Mouse (Mus musculus): Measurements from ENCODE around the gene Plekhf1. TPM values are rescaled to one million over a fixed set of nuclear protein-coding genes. Genes with fewer than 3 reads are reported as not detected.

Gene Plekhf1
- polyA plus RNA-seq, 1 experiment from 2014 or later: 3.0 TPM

DNA sequence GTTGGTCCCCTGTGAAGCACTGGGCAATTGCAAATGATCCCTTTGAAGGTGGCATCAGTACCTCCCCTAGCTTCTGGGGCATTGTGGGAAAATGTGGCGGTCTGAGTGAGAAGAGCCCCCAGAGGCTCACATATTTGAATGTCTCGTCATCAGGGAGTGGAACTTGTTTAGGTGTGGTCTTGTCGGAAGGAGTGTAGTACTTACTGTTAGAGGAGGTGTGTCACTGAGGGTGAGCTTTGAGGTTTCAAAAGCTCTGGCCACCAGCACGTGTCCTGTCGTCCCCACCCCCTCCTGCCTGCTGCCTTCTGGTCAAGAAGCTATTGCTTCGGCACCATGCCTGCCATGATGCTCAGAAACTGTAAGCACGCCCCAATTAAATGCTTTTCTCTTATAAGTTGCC, 12.5 kb downstream of the Plekhf1 start:
- DNase-seq (ENCODE audit: low spot score) (no peak), ATAC-seq (replicated peaks; ENCODE audit: insufficient number of reproducible peaks, low FRiP score, low TSS enrichment, low read depth) (no peak)
- no peak overlapping the region for H3K4me3 ChIP-seq (ENCODE audit: low read depth, low read length)
- H3K9ac ChIP-seq (replicated peaks; ENCODE audit: low read length): no peak overlapping the region
- no peaks in the 10 kb centered on the region for H3K36me3 ChIP-seq (replicated peaks; ENCODE audit: control insufficient read depth, insufficient read depth, low read depth, low read length)
- H3K4me1 ChIP-seq (ENCODE audit: control insufficient read depth, insufficient read depth, low read length): no peaks in the 10 kb centered on the region
- H3K27ac ChIP-seq (replicated peaks; ENCODE audit: low read depth, low read length): no peak overlapping the region
- H3K4me2 ChIP-seq (ENCODE audit: low read depth, low read length): no peak overlapping the region
- whole genome bisulfite sequencing: 79% methylated on average over 7 of the region's 7 CpGs
- H3K9me3 ChIP-seq (replicated peaks; ENCODE audit: control insufficient read depth, low read length): no peaks in the 10 kb centered on the region
- no peaks in the 10 kb centered on the region for H3K27me3 ChIP-seq (ENCODE audit: control insufficient read depth, insufficient read depth, low read length)

DNA sequence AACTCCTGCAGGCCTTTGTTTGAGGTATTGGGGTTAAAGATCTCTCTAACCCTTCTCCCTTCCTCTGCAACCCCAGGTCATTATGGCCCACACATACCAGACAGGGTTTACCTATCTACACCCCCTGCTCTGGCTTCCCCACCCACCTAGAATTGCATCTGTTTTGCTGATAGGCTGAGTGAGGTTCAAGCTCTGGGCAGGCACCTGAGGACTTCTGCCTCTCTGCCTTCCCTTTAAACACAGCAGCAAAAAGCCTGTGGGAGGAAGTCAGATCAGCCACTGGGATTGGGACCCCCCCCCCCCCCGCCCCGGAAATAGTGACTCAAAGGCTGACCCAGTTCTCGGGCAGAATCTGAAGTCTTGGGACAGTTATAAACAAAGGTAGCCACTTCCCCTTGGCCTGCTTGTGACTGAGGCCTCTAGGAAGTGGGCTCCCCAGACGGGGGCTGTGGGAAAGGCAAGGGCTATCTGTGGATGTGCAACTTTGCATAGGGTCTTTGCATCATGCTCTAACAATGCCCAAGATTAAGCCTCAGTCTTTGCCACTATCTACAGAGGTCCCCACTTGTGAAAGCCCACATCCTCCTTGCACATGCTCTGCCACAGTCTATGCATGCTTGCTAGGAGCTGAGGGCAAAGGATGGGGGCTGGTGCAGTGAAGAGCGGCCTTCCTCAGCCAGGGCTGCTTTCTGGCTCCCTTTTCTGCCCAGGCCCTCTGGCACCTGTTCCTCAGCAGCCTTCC, 13.2 kb downstream of the Plekhf1 start:
- Histone ChIP-seq H3K36me3 (replicated peaks; ENCODE audit: control insufficient read depth, insufficient read depth, low read depth, low read length) (no peaks in the 10 kb centered on the region), H3K4me3 (ENCODE audit: low read depth, low read length) (no peak overlapping the region), H3K27ac (replicated peaks; ENCODE audit: low read depth, low read length) (no peak overlapping the region), H3K9ac (replicated peaks; ENCODE audit: low read length) (no peak overlapping the region), H3K4me1 (ENCODE audit: control insufficient read depth, insufficient read depth, low read length) (no peaks in the 10 kb centered on the region), H3K27me3 (ENCODE audit: control insufficient read depth, insufficient read depth, low read length) (no peaks in the 10 kb centered on the region), H3K9me3 (replicated peaks; ENCODE audit: control insufficient read depth, low read length) (no peaks in the 10 kb centered on the region), H3K4me2 (ENCODE audit: low read depth, low read length) (no peak overlapping the region)
- DNase-seq (ENCODE audit: low spot score): no peak
- no peak for ATAC-seq (replicated peaks; ENCODE audit: insufficient number of reproducible peaks, low FRiP score, low TSS enrichment, low read depth)
- 81% methylated on average over 5 of the region's 5 CpGs for WGBS

DNA sequence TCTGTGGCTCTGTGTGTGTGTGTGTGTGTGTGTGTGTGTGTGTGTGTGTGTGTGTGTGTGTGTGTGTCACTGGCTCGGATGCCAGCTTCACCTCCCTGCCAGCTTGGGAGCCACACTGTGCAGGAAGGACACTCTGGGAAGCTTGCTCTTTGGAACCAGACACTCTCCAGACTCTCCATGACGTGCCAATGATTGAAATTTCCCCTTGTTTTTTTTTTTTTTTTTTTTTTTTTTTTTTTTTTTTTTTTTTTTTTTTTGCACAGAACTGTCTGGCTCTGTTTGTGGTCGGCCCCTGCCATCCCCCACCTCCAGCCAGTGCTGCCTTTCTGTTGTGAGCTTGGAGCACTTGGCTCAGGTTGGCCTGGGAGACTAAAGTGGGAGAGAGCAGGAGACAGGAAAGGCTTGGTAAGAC, 15.2 kb downstream of the Plekhf1 start:
- no peaks in the 10 kb centered on the region for H3K36me3 ChIP-seq (replicated peaks; ENCODE audit: control insufficient read depth, insufficient read depth, low read depth, low read length)

DNA sequence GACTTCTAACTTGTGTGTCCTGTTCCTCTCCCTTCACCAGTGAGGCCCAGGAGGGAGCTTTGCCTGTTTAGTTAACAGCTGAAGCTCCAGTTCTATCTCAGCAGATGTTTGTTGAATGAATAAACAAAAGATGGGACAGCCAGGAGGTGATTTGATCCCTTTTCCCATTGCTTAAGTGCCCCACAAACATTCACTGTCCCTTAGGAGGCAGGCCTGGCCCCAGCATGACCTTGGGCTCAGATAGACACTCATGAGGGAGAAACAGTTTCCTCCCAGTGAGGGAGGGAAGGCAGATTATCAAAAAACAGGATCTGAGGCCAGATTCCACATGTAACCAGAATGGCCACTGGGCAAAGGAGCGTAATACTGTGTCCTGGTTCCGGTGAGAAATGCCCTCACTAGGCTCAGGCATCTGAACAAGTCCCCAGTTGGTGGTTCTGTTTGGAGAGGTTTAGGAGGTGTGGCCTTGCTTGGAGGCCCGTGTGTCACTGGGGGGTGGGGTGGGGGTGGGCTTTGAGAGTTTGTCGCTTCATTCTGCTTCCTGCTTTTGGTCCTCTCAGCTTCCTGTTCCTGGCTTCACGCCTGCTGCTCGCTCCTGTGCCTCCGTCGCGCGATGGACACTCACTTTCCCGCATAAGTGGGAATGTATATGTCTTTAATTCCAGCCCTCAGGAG, 18.2 kb downstream of the Plekhf1 start:
- no peak for ATAC-seq (replicated peaks; ENCODE audit: insufficient number of reproducible peaks, low FRiP score, low TSS enrichment, low read depth)
- no peak overlapping the region for H3K4me2 ChIP-seq (ENCODE audit: low read depth, low read length)
- H3K27ac ChIP-seq (replicated peaks; ENCODE audit: low read depth, low read length): no peak overlapping the region
- no peaks in the 10 kb centered on the region for H3K4me1 ChIP-seq (ENCODE audit: control insufficient read depth, insufficient read depth, low read length)
- no peaks in the 10 kb centered on the region for H3K36me3 ChIP-seq (replicated peaks; ENCODE audit: control insufficient read depth, insufficient read depth, low read depth, low read length)
- H3K4me3 ChIP-seq (ENCODE audit: low read depth, low read length): no peak overlapping the region
- no peak for DNase-seq (ENCODE audit: low spot score)
- H3K9ac ChIP-seq (replicated peaks; ENCODE audit: low read length): no peak overlapping the region
- 74% methylated on average over 11 of the region's 11 CpGs for WGBS
- no peaks in the 10 kb centered on the region for H3K9me3 ChIP-seq (replicated peaks; ENCODE audit: control insufficient read depth, low read length)
- H3K27me3 ChIP-seq (ENCODE audit: control insufficient read depth, insufficient read depth, low read length): no peaks in the 10 kb centered on the region

More for the DNA sequence above, 15.2 kb downstream of the Plekhf1 start:
- WGBS: 32% methylated on average over 2 of the region's 3 CpGs
- Histone ChIP-seq H3K27ac (replicated peaks; ENCODE audit: low read depth, low read length) (no peak overlapping the region), H3K27me3 (ENCODE audit: control insufficient read depth, insufficient read depth, low read length) (no peaks in the 10 kb centered on the region), H3K4me1 (ENCODE audit: control insufficient read depth, insufficient read depth, low read length) (no peaks in the 10 kb centered on the region), H3K9ac (replicated peaks; ENCODE audit: low read length) (no peak overlapping the region), H3K4me3 (ENCODE audit: low read depth, low read length) (no peak overlapping the region), H3K4me2 (ENCODE audit: low read depth, low read length) (no peak overlapping the region), H3K9me3 (replicated peaks; ENCODE audit: control insufficient read depth, low read length) (no peaks in the 10 kb centered on the region)
- ATAC-seq (replicated peaks; ENCODE audit: insufficient number of reproducible peaks, low FRiP score, low TSS enrichment, low read depth) (no peak), DNase-seq (ENCODE audit: low spot score) (no peak)

DNA sequence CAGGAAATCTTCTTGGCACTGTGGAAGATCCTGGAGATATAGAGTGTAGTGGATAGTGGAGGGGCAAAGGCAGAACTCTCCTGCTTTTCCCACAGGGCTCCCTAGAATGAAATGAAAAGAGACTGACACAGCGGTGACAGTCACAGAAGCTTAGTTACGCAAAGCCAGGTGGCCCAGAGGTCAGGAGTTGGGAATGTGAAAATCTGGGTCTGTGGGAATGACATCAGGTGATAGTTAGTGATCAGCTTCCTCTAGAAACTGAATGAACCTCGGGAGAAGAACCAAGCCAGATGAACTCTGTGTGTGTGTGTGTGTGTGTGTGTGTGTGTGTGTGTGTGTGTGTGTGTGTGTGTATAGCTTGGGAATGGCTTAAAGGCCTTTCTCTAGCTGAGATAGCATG, 18.8 kb downstream of the Plekhf1 start:
- H3K4me3 ChIP-seq (ENCODE audit: low read depth, low read length): no peak overlapping the region
- 68% methylated on average over 3 of the region's 3 CpGs for WGBS
- no peak for DNase-seq (ENCODE audit: low spot score)
- H3K27ac ChIP-seq (replicated peaks; ENCODE audit: low read depth, low read length): no peak overlapping the region
- H3K4me1 ChIP-seq (ENCODE audit: control insufficient read depth, insufficient read depth, low read length): no peaks in the 10 kb centered on the region
- no peaks in the 10 kb centered on the region for H3K27me3 ChIP-seq (ENCODE audit: control insufficient read depth, insufficient read depth, low read length)
- no peaks in the 10 kb centered on the region for H3K36me3 ChIP-seq (replicated peaks; ENCODE audit: control insufficient read depth, insufficient read depth, low read depth, low read length)
- ATAC-seq (replicated peaks; ENCODE audit: insufficient number of reproducible peaks, low FRiP score, low TSS enrichment, low read depth): no peak
- H3K9me3 ChIP-seq (replicated peaks; ENCODE audit: control insufficient read depth, low read length): no peaks in the 10 kb centered on the region
- no peak overlapping the region for H3K9ac ChIP-seq (replicated peaks; ENCODE audit: low read length)
- no peak overlapping the region for H3K4me2 ChIP-seq (ENCODE audit: low read depth, low read length)

DNA sequence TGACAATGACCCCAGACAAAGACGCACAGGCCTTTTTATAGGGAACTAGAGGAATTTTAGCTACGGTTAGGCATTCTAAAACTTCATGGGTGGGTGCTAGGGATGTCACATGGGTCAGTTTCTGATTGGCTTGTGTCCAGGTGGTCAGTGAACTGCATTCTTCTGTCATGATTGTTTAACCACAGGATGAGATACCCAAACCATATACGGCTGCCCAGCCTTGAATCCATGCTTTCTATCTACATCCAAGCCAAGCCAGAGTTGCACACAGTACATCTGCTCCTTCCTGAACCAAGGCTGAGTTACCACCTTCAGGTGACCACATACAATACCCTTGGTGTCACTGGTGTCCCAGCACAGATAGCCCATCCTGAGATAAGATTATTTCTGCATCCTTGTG, 21.3 kb downstream of the Plekhf1 start:
- Histone ChIP-seq H3K27ac (replicated peaks; ENCODE audit: low read depth, low read length) (no peak overlapping the region), H3K36me3 (replicated peaks; ENCODE audit: control insufficient read depth, insufficient read depth, low read depth, low read length) (no peaks in the 10 kb centered on the region), H3K27me3 (ENCODE audit: control insufficient read depth, insufficient read depth, low read length) (no peaks in the 10 kb centered on the region), H3K4me3 (ENCODE audit: low read depth, low read length) (no peak overlapping the region), H3K4me1 (ENCODE audit: control insufficient read depth, insufficient read depth, low read length) (no peaks in the 10 kb centered on the region), H3K9ac (replicated peaks; ENCODE audit: low read length) (no peak overlapping the region), H3K9me3 (replicated peaks; ENCODE audit: control insufficient read depth, low read length) (no peaks in the 10 kb centered on the region), H3K4me2 (ENCODE audit: low read depth, low read length) (no peak overlapping the region)
- no peak for DNase-seq (ENCODE audit: low spot score)
- WGBS: 80% methylated on average over 3 of the region's 3 CpGs
- ATAC-seq (replicated peaks; ENCODE audit: insufficient number of reproducible peaks, low FRiP score, low TSS enrichment, low read depth): no peak

DNA sequence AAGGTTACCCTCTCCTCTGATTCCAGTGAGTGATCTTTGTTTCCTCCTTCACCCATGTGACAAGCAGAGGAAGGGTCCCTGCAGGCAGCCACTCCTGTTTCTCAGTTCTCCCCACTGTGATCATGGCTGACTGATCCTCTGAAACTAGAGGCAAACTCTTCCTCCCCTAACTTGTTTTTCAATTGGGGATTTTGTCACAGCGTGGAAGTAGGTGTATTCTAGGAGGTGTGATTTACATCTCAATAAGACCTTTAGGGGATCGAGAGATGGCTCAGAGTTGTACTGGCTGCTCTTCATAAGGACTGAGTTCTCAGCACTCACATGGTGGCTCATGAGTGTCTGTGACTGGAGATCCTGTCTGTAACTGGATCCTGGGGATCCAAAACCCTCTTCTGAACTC, 22.0 kb downstream of the Plekhf1 start:
- ATAC-seq (replicated peaks; ENCODE audit: insufficient number of reproducible peaks, low FRiP score, low TSS enrichment, low read depth) (no peak), DNase-seq (ENCODE audit: low spot score) (no peak)
- Histone ChIP-seq H3K4me2 (ENCODE audit: low read depth, low read length) (no peak overlapping the region), H3K36me3 (replicated peaks; ENCODE audit: control insufficient read depth, insufficient read depth, low read depth, low read length) (no peaks in the 10 kb centered on the region), H3K9ac (replicated peaks; ENCODE audit: low read length) (no peak overlapping the region), H3K4me1 (ENCODE audit: control insufficient read depth, insufficient read depth, low read length) (no peaks in the 10 kb centered on the region), H3K27me3 (ENCODE audit: control insufficient read depth, insufficient read depth, low read length) (no peaks in the 10 kb centered on the region), H3K4me3 (ENCODE audit: low read depth, low read length) (no peak overlapping the region), H3K27ac (replicated peaks; ENCODE audit: low read depth, low read length) (no peak overlapping the region), H3K9me3 (replicated peaks; ENCODE audit: control insufficient read depth, low read length) (no peaks in the 10 kb centered on the region)
- WGBS: 50% methylated on average over 2 of the region's 2 CpGs

DNA sequence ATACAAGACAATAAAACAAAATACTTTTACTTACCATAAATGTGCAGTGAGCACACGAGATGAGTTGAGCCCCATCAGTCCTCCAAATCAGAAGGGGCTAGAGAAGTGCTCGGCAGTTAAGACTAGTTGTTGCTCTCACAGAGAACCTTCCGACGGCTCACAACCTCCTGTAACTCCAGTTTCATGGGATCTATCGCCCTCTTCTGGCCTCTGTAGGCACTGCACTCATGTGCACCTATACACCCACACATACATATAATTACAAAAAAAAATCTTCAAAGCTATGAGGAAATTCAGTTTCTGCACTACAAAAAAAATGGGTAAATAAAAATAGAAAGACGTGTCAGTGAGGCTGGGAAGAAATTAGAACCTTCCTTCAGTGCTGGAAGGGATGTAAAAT, 23.5 kb downstream of the Plekhf1 start:
- no peak for ATAC-seq (replicated peaks; ENCODE audit: insufficient number of reproducible peaks, low FRiP score, low TSS enrichment, low read depth)
- 89% methylated on average over 6 of the region's 6 CpGs for WGBS
- no peaks in the 10 kb centered on the region for H3K27me3 ChIP-seq (ENCODE audit: control insufficient read depth, insufficient read depth, low read length)

More for the DNA sequence above, 23.5 kb downstream of the Plekhf1 start:
- DNase-seq (ENCODE audit: low spot score): no peak
- no peaks in the 10 kb centered on the region for H3K4me1 ChIP-seq (ENCODE audit: control insufficient read depth, insufficient read depth, low read length)
- no peak overlapping the region for H3K4me2 ChIP-seq (ENCODE audit: low read depth, low read length)
- H3K9me3 ChIP-seq (replicated peaks; ENCODE audit: control insufficient read depth, low read length): no peaks in the 10 kb centered on the region
- H3K9ac ChIP-seq (replicated peaks; ENCODE audit: low read length): no peak overlapping the region
- H3K27ac ChIP-seq (replicated peaks; ENCODE audit: low read depth, low read length): no peak overlapping the region
- no peaks in the 10 kb centered on the region for H3K36me3 ChIP-seq (replicated peaks; ENCODE audit: control insufficient read depth, insufficient read depth, low read depth, low read length)
- no peak overlapping the region for H3K4me3 ChIP-seq (ENCODE audit: low read depth, low read length)

Measured in embryonic facial prominence, embryonic 11.5 days (tissue).